Mouse (Mus musculus): ENCODE measurements around the gene Ftsj3.

DNA sequence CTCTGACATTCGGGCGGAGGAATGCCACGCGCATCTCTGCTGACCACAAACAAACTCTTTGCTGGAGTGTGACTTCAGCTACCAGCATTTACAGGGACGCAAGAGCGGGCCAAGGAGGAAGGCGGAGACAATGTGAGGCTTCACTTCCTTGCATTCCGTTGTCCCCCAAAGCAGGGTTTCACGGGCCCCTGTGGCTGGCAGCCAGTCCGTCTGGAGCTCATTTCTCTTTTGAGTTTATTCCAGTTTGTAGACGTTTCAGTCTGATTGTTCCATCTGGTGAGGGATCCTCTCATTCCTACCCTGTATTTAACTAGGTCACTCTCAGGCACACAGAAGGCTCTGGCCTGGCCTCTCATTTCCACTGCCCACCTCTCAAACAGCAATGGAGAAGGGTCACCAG is 31.1 kb upstream of the Ftsj3 start:
- no peak for TF ChIP-seq CTCF (IDR thresholded peaks at IDR 0.05)
- no peak for TF ChIP-seq EP300 (IDR thresholded peaks at IDR 0.05)

Data from lung, postnatal 0 days (tissue).